Mouse (Mus musculus): Measurements from ENCODE around the gene Sox6. TPM values are rescaled to one million over a fixed set of nuclear protein-coding genes. Genes with fewer than 3 reads are reported as not detected.
A peak's percentile ranks its signal among the peaks of the same experiment; 100 is the strongest.

Sox6 gene
- polyA plus RNA-seq, 1 experiment, result 4.6 TPM

DNA sequence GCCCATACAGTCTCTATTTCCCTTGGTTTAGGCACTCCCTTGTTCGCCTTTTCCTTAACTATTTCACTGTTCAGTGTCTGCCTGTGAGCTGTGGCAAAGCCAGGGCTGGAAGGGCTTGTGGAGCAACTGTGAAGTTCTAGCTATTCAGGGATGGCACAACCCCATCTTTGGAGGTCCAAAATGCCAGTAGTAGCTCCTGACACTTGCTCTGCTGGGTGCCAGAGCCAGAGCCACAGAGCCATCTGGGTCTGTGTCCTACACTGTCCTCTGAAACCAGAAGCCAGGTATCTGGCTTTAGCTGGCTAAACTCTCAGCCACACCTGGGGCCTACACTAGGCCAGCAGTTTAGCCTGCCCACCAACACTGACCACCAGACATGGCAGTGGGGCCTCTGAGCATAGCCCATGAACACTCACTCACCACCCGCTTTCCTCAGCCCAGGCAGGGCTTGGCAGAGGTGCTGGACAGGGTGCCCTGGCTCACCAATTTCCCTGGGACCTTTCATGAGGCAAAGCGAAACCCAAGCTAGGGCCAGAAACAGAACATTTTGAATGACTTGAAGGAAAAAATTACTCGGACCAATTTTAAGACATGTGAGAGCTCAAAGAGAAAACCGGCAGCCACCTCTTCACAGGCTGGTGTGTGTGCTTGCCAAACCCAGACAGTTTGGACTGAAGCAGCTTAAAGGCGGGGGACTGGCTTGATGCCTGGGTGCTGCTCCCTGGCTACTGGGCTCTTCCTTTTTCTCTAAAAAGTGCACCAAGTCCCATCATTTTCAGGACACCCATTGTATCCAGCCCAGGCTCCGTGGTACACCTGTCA, 612.2 kb downstream of the Sox6 start:
- DNase-seq, result peak; percentile 47 to 61
- WGBS, result 37% methylated on average over 7 of the region's 7 CpGs
- no peak overlapping the region for H3K27ac ChIP-seq (ENCODE audit: insufficient read depth, low read length)
- no peak for TF ChIP-seq CTCF (IDR thresholded peaks at IDR 0.05; ENCODE audit: borderline replicate concordance, insufficient read depth, low read depth, low read length)
- no peak for TF ChIP-seq POLR2A (IDR thresholded peaks at IDR 0.05; ENCODE audit: borderline replicate concordance, insufficient read depth, low read length)
- peaks cover 11% of the 10 kb centered on the region for H3K4me1 ChIP-seq (ENCODE audit: control insufficient read depth, insufficient read depth, low read length)
- no peaks in the 10 kb centered on the region for H3K27me3 ChIP-seq (ENCODE audit: control insufficient read depth, insufficient read depth, low read length)
- H3K4me3 ChIP-seq (replicated peaks; ENCODE audit: insufficient read depth, low read depth, low read length), result no peak overlapping the region

DNA sequence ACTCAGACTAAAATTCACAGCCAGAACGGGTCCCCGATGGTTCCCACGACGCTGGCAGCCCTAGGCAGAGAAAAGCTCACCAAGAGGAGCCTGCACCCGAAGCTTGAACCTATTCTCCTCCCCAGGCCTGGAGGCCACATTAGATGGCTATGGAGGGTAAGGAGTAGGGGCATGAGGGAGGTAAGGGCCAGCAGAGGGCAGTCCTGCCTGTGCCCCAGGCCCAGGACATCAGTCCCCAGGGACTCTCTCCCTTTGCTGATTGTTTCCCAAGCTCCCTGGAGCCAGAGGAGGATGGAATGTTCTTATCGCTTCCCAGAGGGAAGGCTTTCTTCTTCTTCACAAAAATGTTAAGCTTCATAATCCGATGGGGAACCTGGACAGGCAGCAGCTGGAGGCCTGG, 615.8 kb downstream of the Sox6 start:
- TF ChIP-seq CTCF (IDR thresholded peaks at IDR 0.05; ENCODE audit: borderline replicate concordance, insufficient read depth, low read depth, low read length) (no peak), POLR2A (IDR thresholded peaks at IDR 0.05; ENCODE audit: borderline replicate concordance, insufficient read depth, low read length) (no peak)
- WGBS, result 78% methylated on average over 7 of the region's 7 CpGs
- Histone ChIP-seq H3K27me3 (ENCODE audit: control insufficient read depth, insufficient read depth, low read length) (no peaks in the 10 kb centered on the region), H3K27ac (ENCODE audit: insufficient read depth, low read length) (no peak overlapping the region), H3K4me3 (replicated peaks; ENCODE audit: insufficient read depth, low read depth, low read length) (no peak overlapping the region), H3K4me1 (ENCODE audit: control insufficient read depth, insufficient read depth, low read length) (peaks cover 11% of the 10 kb centered on the region)
- no peak for DNase-seq

DNA sequence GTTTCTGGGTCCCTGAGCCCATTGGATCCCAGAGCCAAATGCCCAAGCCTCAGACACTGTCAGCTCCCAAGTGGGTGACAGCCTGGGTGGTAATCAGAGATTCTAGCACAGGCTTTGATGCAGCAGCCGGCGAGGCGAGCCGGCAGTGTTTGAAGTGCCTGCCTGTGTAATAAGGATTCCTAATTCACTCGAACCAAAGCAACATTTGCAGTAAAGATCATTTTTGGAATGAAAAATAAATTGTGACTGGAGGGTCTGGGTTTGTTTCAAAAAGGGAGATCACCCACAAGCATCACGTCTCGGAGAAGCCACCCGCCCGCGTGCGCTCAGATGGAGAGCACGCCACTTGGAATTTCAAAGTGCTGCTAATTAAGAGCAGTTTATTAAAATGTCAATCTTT, 617.6 kb downstream of the Sox6 start:
- H3K4me1 ChIP-seq (ENCODE audit: control insufficient read depth, insufficient read depth, low read length), result peaks cover 3% of the 10 kb centered on the region; the same call in 1 of the 2 replicates
- DNase-seq, result no peak
- no peak overlapping the region for H3K27ac ChIP-seq (ENCODE audit: insufficient read depth, low read length)
- no peaks in the 10 kb centered on the region for H3K27me3 ChIP-seq (ENCODE audit: control insufficient read depth, insufficient read depth, low read length)
- WGBS, result 56% methylated on average over 12 of the region's 12 CpGs
- TF ChIP-seq CTCF (IDR thresholded peaks at IDR 0.05; ENCODE audit: borderline replicate concordance, insufficient read depth, low read depth, low read length), result no peak
- TF ChIP-seq POLR2A (IDR thresholded peaks at IDR 0.05; ENCODE audit: borderline replicate concordance, insufficient read depth, low read length), result no peak
- H3K4me3 ChIP-seq (replicated peaks; ENCODE audit: insufficient read depth, low read depth, low read length), result no peak overlapping the region

Other genes starting within 250 kb of the Sox6 start
- gene 1110004F10Rik, start 601 bp upstream of the Sox6 start, polyA plus RNA-seq (2012; rRNA removed), result 105 and 113 TPM in 2 replicates
- gene Gm4353, start 45.8 kb upstream of the Sox6 start, polyA plus RNA-seq (2012; rRNA removed), result 0.79 and 1.2 TPM in 2 replicates

Data from cerebellum, adult 2 months (tissue).